Mouse (Mus musculus) kidney, embryonic 14.5 days (tissue): ENCODE measurements around the gene Vill. TPM values are rescaled to one million over a fixed set of nuclear protein-coding genes. Genes with fewer than 3 reads are reported as not detected.

Experiments used
- ATAC-seq: fragments of 200-750 bp; cut with Nextera tagmentation; 2 replicates; pipeline ENCODE4 v1.8.0; 2017; ENCODE audit warnings: moderate number of reproducible peaks, mild to moderate bottlenecking, moderate TSS enrichment, moderate library complexity; ENCODE audit not compliant: low FRiP score, low TSS enrichment
- H3K27ac ChIP-seq: fragments of 300-500 bp; sonication (generic); 2 replicates; pipeline ENCODE4 v1.5.1; 2014; ENCODE audit warnings: low read depth, mild to moderate bottlenecking, low read length, moderate library complexity, mixed read lengths
- H3K27me3 ChIP-seq: fragments of 300-500 bp; sonication (generic); 2 replicates; pipeline ENCODE4 v1.6.1; 2014; ENCODE audit warnings: mild to moderate bottlenecking, low read length; ENCODE audit not compliant: control insufficient read depth, insufficient read depth
- H3K36me3 ChIP-seq: fragments of 300-500 bp; sonication (generic); 2 replicates; pipeline ENCODE4 v1.6.1; 2014; ENCODE audit warnings: low read length, mixed read lengths; ENCODE audit not compliant: control insufficient read depth, insufficient read depth
- H3K4me1 ChIP-seq: fragments of 300-500 bp; sonication (generic); 2 replicates; pipeline ENCODE4 v1.6.1; 2014; ENCODE audit warnings: low read length, mixed read lengths; ENCODE audit not compliant: control insufficient read depth, insufficient read depth
- H3K4me2 ChIP-seq: fragments of 300-500 bp; sonication (generic); replicated peaks from 2 replicates; pipeline ENCODE4 v1.6.1; 2014; ENCODE audit warnings: low read depth, mild to moderate bottlenecking, low read length
- H3K4me3 ChIP-seq: fragments of 300-500 bp; sonication (generic); 2 replicates; pipeline ENCODE4 v1.5.1; 2014; ENCODE audit warnings: mild to moderate bottlenecking, low read length
- H3K9ac ChIP-seq: fragments of 300-500 bp; sonication (generic); 2 replicates; pipeline ENCODE4 v1.6.1; 2014; ENCODE audit warnings: low read depth, mild to moderate bottlenecking, low read length, moderate library complexity
- H3K9me3 ChIP-seq: fragments of 300-500 bp; sonication (generic); 2 replicates; pipeline ENCODE4 v1.6.1; 2016; ENCODE audit warnings: low read length; ENCODE audit not compliant: control insufficient read depth
- WGBS: fragments of 180-500 bp; shearing (Covaris S2); extraction: QIAGEN DNeasy Blood & Tissue Kit; methylation state at CpG from one replicate; pipeline ENCODE4 v1.1.7; 2014; 5-methylcytosine and 5-hydroxymethylcytosine counted together
- polyA plus RNA-seq: library from polyadenylated mRNA; unstranded; fragments of >200 nt; fragmentation: Nextera tagmentation; extraction: Ambion mirVana; gene quantifications from 2 replicates; pipeline ENCODE4 v1.2.1, GENCODE M21; 2014

Vill gene
- polyA plus RNA-seq, 1 experiment from 2014 or later: 40.4 TPM

DNA sequence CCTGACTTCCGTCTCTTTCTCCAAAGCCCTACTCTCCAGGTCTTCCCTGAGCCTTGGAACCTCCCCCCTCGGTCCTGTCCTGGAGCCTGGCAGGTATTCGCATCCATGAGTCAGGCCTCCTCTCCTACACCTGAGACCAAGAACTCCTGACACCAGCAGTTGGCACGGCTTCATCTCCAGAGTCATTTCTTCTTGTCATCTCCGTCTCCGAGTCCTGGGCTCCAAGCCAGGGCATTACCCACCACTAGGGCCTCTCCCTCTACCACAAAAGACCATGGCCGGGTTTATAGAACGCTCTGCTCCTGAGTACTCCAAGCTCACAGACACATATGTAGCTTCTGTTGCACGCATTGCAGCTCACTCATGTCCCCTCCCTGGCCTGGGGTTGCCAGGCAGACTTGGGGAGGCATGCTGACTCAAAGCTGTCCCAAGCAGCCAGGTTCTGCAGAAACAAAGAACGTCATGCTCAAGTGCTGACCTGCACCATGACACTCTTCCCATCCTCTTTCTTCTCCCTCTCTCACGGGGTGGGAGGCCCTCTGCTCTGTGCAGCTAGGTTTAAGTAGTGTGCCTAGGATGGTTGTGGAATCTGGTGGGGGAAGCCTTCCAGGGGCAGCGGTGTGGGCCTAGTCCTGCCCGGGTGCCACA, 42.0 kb downstream of the Vill start:
- Histone ChIP-seq H3K27me3 (peaks cover 4% of the 10 kb centered on the region; the same call in 1 of the 2 replicates), H3K36me3 (no peaks in the 10 kb centered on the region), H3K9ac (no peak overlapping the region), H3K4me3 (no peak overlapping the region), H3K4me2 (no peak overlapping the region), H3K4me1 (peaks cover 16% of the 10 kb centered on the region), H3K9me3 (no peaks in the 10 kb centered on the region), H3K27ac (no peak overlapping the region)
- 80% methylated on average over 13 of the region's 13 CpGs for WGBS
- no peak for ATAC-seq

DNA sequence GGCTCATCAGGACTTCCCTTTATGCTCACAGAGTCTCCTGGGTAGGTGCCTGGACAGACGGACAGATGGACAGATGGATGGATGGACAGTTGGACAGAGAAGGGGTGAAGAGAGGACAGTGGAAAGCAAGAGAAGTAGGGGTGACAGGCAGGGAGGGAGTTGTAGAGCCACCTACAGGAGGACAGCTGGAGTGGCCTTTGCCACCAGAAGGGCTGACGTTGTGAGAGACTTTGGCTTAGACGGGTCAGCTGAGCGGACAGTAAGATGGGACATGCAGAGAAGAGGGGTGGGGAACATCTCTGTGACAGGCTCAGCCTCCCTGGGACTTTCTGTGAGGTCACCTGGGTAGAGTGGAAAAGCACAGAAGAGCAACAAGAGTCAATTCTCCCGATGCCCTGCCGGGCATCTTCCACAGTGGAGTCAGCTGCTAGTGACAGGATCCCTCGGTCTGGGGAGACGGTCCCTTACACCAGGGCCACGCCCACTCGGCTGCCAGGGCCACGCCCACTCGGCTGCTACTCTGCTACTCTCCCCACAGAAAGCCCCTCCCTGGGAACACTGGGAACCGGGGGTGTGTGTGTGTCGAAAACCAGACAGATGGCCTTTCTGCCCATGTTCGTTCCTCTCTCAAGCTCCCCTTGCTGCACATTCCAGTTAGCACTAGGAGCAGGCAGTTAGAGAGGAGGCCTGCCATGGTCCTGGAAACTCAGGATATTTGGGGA, 47.8 kb downstream of the Vill start:
- Histone ChIP-seq H3K27me3 (no peaks in the 10 kb centered on the region), H3K36me3 (no peaks in the 10 kb centered on the region), H3K27ac (no peak overlapping the region), H3K9ac (no peak overlapping the region), H3K4me2 (no peak overlapping the region), H3K4me1 (peaks cover 8% of the 10 kb centered on the region; the same call in 1 of the 2 replicates), H3K4me3 (no peak overlapping the region), H3K9me3 (no peaks in the 10 kb centered on the region)
- no peak for ATAC-seq
- WGBS: 15% methylated on average over 15 of the region's 15 CpGs

DNA sequence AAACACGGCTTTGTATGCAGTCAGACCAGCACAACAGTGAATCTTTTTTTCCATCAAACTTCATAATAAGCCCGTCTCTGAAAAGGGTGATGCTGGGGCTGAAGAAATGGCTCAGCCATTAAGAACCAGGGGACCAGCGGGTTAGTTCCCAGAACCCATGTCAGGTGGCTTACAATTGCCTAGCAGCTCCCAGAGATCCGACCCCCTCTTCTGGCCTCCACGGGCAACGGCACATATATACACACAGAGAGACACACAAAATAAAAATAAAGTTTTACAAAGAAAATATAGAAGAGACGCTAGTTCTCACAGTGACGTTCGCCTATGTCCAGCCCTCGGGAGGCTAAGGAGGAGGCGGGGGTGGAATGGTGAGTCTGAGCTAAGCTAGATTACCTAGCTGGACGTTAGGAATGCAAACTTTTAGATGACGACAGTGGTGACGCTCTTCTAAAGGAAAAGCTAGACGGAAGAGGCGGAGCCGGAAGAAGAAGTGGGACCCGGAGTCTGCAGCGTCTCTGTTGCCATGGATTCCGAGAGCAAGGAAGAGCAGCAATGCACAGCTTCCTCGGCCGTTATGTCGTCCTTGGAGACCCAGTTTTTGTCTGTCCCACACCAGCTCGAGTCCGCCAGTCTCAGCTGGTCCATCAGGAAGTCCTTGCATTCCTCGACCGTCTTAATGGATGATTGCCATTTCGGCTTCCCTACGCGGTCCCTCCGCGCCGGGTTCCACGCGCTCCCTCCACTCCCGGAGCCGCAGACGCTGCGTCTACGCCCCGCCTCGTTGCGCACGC, 49.6 kb downstream of the Vill start, which contains the start of gene Dlec1:
Gene Dlec1 (plus strand): TSS at position 487 of the 791 bp plus-strand sequence.
- peak; percentile 88 for ATAC-seq
- peak within 1 kb of the TSS; percentile 89 for H3K4me2 ChIP-seq
- H3K4me3 ChIP-seq: peak within 1 kb of the TSS; percentile 71
- H3K4me1 ChIP-seq: peaks cover 8% of the 10 kb centered on the region; the same call in 1 of the 2 replicates
- WGBS: 3% methylated on average over 44 of the region's 44 CpGs
- no peak within 1 kb of the TSS for H3K27ac ChIP-seq
- H3K9ac ChIP-seq: peak within 1 kb of the TSS; percentile 50
- no peaks in the 10 kb centered on the region for H3K36me3 ChIP-seq
- H3K27me3 ChIP-seq: no peaks in the 10 kb centered on the region
- H3K9me3 ChIP-seq: no peaks in the 10 kb centered on the region

DNA sequence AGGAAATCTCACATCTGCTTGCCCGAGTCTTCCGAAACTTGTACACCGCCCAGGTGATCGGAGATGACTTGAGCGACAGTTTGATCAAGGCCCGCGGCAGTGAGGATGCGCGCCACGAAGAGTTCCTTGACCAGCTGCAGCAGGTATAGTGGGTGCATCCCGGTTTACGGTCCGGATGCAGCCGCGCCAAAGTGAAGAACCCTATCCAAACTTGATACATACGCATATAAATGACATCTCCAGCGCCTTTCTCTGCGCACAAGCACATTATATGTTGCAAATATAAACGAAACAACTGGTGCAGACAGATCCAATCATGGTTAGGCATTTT, 50.2 kb downstream of the Vill start:
- WGBS: 3% methylated on average over 19 of the region's 19 CpGs
- Histone ChIP-seq H3K4me1 (peaks cover 7% of the 10 kb centered on the region; the same call in 1 of the 2 replicates), H3K36me3 (no peaks in the 10 kb centered on the region), H3K27me3 (no peaks in the 10 kb centered on the region), H3K27ac (no peak overlapping the region), H3K9ac (peak overlapping the region; percentile 50), H3K4me2 (peak overlapping the region; percentile 89), H3K4me3 (peak overlapping the region; percentile 71), H3K9me3 (no peaks in the 10 kb centered on the region)
- ATAC-seq: no peak

DNA sequence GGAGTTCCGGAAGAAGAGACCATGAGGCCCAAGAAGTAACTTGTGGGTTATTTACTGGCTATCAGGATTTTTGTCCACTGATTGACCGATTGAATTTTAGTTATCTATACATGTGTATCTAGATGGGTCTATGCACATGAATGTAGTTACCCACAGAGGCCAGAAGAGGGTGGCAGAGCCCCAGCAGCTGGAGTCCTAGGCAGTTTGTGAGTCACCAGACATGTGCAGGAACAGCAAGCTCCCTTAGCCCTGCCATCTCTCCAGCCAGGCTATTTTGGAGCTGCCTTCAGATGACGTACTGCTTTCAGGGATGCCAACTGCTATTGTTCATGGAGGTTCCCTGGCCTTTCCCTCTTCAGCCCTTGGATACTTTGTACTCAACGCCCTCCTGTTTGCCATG, 55.0 kb downstream of the Vill start:
- Histone ChIP-seq H3K4me2 (no peak overlapping the region), H3K4me1 (no peaks in the 10 kb centered on the region), H3K27ac (no peak overlapping the region), H3K9me3 (no peaks in the 10 kb centered on the region), H3K4me3 (no peak overlapping the region), H3K36me3 (no peaks in the 10 kb centered on the region), H3K27me3 (no peaks in the 10 kb centered on the region), H3K9ac (no peak overlapping the region)
- 86% methylated on average over 4 of the region's 4 CpGs for WGBS
- ATAC-seq: no peak

DNA sequence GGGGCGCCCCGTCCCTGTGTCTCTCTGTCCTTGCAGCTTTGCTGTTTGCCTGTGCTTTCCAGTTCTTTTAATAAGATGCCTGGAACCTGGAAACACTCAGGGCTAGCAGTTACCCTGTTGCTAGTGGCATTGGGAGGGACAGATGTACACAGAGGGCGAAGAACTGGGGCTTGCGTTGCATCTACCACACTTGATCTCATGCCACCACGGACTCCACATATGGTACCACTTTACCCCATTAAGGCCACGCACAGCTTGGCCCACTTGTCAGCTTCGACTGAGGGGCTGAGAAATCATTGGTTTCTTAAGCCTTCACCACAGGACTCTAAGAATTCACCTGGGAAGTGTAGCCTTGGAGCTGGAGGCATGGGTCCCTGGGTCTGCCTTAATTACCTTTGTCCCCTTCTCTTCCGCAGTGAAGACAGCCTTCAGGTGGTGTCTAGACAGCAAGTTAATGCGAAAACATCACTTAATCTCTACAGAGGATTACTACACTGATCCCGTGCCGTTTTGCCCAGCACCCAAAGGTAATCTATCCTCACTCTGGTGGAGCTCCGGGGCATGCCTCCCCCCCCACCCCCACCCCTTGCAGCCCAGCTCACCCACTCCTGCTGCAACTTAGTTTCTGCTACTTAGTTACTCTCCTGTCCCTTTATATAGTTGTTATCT, 57.2 kb downstream of the Vill start:
- H3K4me1 ChIP-seq: no peaks in the 10 kb centered on the region
- H3K36me3 ChIP-seq: no peaks in the 10 kb centered on the region
- H3K27me3 ChIP-seq: no peaks in the 10 kb centered on the region
- H3K27ac ChIP-seq: no peak overlapping the region
- no peak for ATAC-seq
- H3K4me3 ChIP-seq: no peak overlapping the region
- H3K4me2 ChIP-seq: no peak overlapping the region
- H3K9ac ChIP-seq: no peak overlapping the region
- 70% methylated on average over 12 of the region's 12 CpGs for WGBS
- no peaks in the 10 kb centered on the region for H3K9me3 ChIP-seq

DNA sequence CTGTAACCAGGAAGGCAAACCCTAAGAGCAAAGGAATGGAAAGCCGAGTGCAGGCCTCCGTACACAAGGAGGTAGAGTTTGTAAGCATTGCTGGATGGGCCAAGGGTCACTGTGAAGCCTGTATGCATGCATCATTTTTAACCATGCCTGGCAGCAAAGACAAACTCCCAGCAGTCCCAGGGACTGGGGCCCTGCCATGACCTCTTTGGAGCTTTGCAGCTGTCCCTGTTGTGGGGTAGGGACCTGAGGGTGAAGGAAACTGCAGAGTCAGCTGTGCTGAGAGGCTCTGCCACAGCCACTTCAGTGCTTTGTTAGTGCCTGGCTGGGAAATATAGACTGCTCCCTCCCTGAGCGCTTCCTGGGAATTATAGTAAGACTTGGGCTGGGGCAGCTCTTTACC, 58.1 kb downstream of the Vill start:
- no peaks in the 10 kb centered on the region for H3K4me1 ChIP-seq
- WGBS: 43% methylated on average over 3 of the region's 3 CpGs
- H3K4me2 ChIP-seq: no peak overlapping the region
- H3K4me3 ChIP-seq: no peak overlapping the region
- no peaks in the 10 kb centered on the region for H3K9me3 ChIP-seq
- no peaks in the 10 kb centered on the region for H3K27me3 ChIP-seq
- no peak overlapping the region for H3K9ac ChIP-seq
- peak overlapping the region; percentile 32; the same call in 1 of the 2 replicates for H3K27ac ChIP-seq
- ATAC-seq: 0 out of 2 replicates have a peak, but pooled peaks have one; percentile 11
- no peaks in the 10 kb centered on the region for H3K36me3 ChIP-seq

DNA sequence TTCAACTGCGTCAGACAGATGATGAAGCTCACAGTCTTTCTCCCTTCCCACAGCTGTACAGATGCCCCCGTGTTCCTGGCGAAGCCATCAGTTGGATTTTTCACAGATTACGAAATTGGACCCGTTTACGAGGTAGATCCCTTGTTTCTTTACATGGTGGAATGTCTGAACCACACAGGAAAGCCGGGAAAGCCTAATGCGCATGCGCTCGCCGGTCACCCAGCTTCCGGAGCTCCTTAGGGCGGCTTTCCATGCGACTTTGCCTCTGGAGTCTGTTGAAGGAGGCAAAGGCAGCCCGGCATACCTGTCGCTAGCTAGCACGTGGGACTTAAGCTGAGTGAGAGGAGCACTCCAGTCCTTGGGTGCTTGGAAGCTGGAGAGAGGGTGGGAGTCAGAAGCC, 62.3 kb downstream of the Vill start:
- Histone ChIP-seq H3K9me3 (no peaks in the 10 kb centered on the region), H3K27ac (no peak overlapping the region), H3K4me1 (peaks cover 5% of the 10 kb centered on the region; the same call in 1 of the 2 replicates), H3K27me3 (no peaks in the 10 kb centered on the region), H3K9ac (no peak overlapping the region), H3K36me3 (no peaks in the 10 kb centered on the region), H3K4me3 (no peak overlapping the region), H3K4me2 (no peak overlapping the region)
- no peak for ATAC-seq
- 86% methylated on average over 17 of the region's 17 CpGs for WGBS
